Mouse (Mus musculus) kidney, embryonic 14.5 days (tissue): Measurements from ENCODE around the gene Zfp518a. TPM values are rescaled to one million over a fixed set of nuclear protein-coding genes. Genes with fewer than 3 reads are reported as not detected.

Experiments used
- ATAC-seq: fragments of 200-750 bp; cut with Nextera tagmentation; 2 replicates; pipeline ENCODE4 v1.8.0; 2017; ENCODE audit warnings: moderate number of reproducible peaks, mild to moderate bottlenecking, moderate TSS enrichment, moderate library complexity; ENCODE audit not compliant: low FRiP score, low TSS enrichment
- H3K27ac ChIP-seq: fragments of 300-500 bp; sonication (generic); 2 replicates; pipeline ENCODE4 v1.5.1; 2014; ENCODE audit warnings: low read depth, mild to moderate bottlenecking, low read length, moderate library complexity, mixed read lengths
- H3K27me3 ChIP-seq: fragments of 300-500 bp; sonication (generic); 2 replicates; pipeline ENCODE4 v1.6.1; 2014; ENCODE audit warnings: mild to moderate bottlenecking, low read length; ENCODE audit not compliant: control insufficient read depth, insufficient read depth
- H3K36me3 ChIP-seq: fragments of 300-500 bp; sonication (generic); 2 replicates; pipeline ENCODE4 v1.6.1; 2014; ENCODE audit warnings: low read length, mixed read lengths; ENCODE audit not compliant: control insufficient read depth, insufficient read depth
- H3K4me1 ChIP-seq: fragments of 300-500 bp; sonication (generic); 2 replicates; pipeline ENCODE4 v1.6.1; 2014; ENCODE audit warnings: low read length, mixed read lengths; ENCODE audit not compliant: control insufficient read depth, insufficient read depth
- H3K4me2 ChIP-seq: fragments of 300-500 bp; sonication (generic); replicated peaks from 2 replicates; pipeline ENCODE4 v1.6.1; 2014; ENCODE audit warnings: low read depth, mild to moderate bottlenecking, low read length
- H3K4me3 ChIP-seq: fragments of 300-500 bp; sonication (generic); 2 replicates; pipeline ENCODE4 v1.5.1; 2014; ENCODE audit warnings: mild to moderate bottlenecking, low read length
- H3K9ac ChIP-seq: fragments of 300-500 bp; sonication (generic); 2 replicates; pipeline ENCODE4 v1.6.1; 2014; ENCODE audit warnings: low read depth, mild to moderate bottlenecking, low read length, moderate library complexity
- H3K9me3 ChIP-seq: fragments of 300-500 bp; sonication (generic); 2 replicates; pipeline ENCODE4 v1.6.1; 2016; ENCODE audit warnings: low read length; ENCODE audit not compliant: control insufficient read depth
- WGBS: fragments of 180-500 bp; shearing (Covaris S2); extraction: QIAGEN DNeasy Blood & Tissue Kit; methylation state at CpG from one replicate; pipeline ENCODE4 v1.1.7; 2014; 5-methylcytosine and 5-hydroxymethylcytosine counted together
- polyA plus RNA-seq: library from polyadenylated mRNA; unstranded; fragments of >200 nt; fragmentation: Nextera tagmentation; extraction: Ambion mirVana; gene quantifications from 2 replicates; pipeline ENCODE4 v1.2.1, GENCODE M21; 2014

Gene Zfp518a
- polyA plus RNA-seq = 16.8 and 19.0 TPM in 2 replicates

DNA sequence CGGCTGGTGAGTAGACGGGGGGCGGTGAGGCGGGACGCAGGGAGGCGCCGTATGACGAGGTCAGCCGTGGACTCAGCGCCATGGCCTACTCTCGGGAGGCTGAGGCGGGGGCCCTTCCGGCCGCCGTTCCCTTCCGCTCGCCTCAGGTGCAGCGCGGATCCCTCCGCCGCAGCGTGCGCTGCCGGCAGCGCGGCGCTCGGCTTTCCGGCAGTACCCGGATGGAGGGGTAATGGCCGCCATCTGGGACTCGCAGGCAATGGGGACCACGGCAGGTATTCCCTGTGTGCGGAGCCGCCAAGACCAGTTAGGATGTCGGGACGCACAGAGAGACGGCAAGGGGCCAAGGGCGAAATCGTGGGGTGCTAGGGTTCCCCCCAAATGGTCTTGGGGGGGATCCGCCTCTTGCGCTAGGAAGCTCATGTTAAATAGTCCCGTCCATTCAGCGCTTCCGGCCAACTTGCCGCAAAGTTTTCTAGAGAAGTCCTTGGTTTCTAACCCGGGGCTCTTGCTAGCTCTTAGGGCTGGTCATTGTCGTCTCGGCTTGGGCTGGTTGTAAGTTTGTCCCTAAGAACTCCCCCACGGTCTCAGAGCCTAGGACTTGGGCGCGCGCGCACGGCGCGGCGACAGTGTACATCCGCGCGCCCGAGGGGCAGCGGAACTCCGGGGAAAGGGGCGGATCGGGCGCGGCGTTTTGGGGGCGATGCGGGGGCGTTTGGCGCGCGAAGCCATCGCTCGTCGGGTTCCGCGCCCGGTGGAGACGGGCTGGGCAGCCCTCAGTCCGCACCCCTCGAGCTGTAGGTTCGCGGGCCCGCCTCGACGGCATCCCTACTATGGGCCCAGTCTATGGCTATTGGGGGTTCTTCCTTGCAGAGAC lies at the start of gene Zfp518a:
Zfp518a (plus strand) TSS at position 187 of the 874 bp plus-strand sequence.
- H3K4me1 ChIP-seq = no peaks in the 10 kb centered on the region
- peak within 1 kb of the TSS; percentile 82 for H3K4me3 ChIP-seq
- peaks cover 3% of the 10 kb centered on the region; the same call in 1 of the 2 replicates for H3K36me3 ChIP-seq
- H3K9me3 ChIP-seq = peaks cover 6% of the 10 kb centered on the region; the same call in 1 of the 2 replicates
- H3K4me2 ChIP-seq = peak within 1 kb of the TSS; percentile 52
- under 1% methylated on average over 86 of the region's 89 CpGs for WGBS
- H3K27ac ChIP-seq = peak within 1 kb of the TSS; percentile 93
- peak; percentile 95 for ATAC-seq
- H3K27me3 ChIP-seq = peaks cover 18% of the 10 kb centered on the region
- H3K9ac ChIP-seq = peak within 1 kb of the TSS; percentile 68

DNA sequence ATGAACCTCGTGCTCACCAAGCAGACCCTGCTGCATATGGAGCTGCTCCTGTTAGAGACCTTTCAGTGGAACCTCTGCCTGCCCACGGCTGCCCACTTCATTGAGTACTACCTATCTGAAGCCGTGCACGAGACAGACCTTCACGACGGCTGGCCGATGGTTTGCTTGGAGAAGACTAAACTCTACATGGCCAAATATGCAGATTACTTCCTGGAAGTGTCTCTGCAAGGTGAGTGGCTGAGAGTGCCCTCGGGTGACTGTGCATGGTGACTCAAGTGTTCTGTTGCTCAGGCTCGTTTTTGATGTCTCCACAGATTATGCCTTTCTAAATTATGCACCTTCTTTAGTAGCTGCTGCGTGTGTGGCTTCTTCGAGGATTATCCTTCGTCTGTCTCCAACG lies 49.8 kb upstream of the Zfp518a start:
- Histone ChIP-seq H3K36me3 (peaks cover 79% of the 10 kb centered on the region), H3K27ac (no peak overlapping the region), H3K4me3 (no peak overlapping the region), H3K9ac (no peak overlapping the region), H3K4me2 (no peak overlapping the region), H3K9me3 (no peaks in the 10 kb centered on the region), H3K27me3 (no peaks in the 10 kb centered on the region), H3K4me1 (no peaks in the 10 kb centered on the region)
- no peak for ATAC-seq
- 96% methylated on average over 13 of the region's 13 CpGs for WGBS

DNA sequence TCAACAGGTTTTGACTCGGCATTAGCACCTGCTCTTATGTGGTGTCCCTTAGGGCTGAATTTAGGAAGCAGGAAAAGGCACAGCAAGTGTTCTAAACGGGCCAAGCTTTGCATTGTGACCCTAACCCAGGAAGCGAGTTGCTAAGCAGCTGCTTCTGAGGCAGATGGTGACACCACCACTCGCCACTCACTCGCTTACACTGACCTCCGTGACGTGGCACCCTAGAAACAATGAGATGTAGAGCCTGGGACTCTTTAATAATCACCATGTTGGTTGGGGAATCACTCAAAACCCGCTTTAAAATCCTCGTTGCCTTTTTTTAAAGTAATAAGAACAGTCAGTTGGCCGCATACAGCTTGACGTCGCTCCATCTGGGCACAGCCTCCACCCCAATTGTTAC lies 45.1 kb upstream of the Zfp518a start:
- Histone ChIP-seq H3K4me2 (no peak overlapping the region), H3K9ac (no peak overlapping the region), H3K4me1 (no peaks in the 10 kb centered on the region), H3K27me3 (no peaks in the 10 kb centered on the region), H3K27ac (no peak overlapping the region), H3K36me3 (peaks cover 46% of the 10 kb centered on the region), H3K9me3 (no peaks in the 10 kb centered on the region), H3K4me3 (no peak overlapping the region)
- 87% methylated on average over 12 of the region's 12 CpGs for WGBS
- ATAC-seq = no peak

DNA sequence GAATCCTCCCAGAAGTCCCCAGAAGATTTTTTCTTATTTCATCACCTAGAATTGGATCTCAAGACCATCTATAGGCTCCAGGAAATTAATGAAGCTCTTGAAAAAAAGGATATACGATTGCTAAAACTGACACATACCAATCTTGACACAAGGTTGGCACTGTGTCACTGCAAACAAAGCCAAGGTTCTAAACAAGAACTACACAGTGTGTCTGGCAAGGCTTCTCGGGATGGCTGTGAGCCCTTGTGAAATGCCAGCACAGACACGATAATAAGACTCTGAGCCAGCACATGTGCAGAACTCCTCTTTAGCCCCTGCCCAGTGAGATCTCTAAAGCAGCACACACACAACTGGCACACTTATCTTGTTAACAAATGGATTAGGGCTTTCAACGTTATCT lies 35.0 kb upstream of the Zfp518a start:
- 73% methylated on average over 4 of the region's 4 CpGs for WGBS
- H3K9ac ChIP-seq = no peak overlapping the region
- no peaks in the 10 kb centered on the region for H3K9me3 ChIP-seq
- no peak for ATAC-seq
- H3K27ac ChIP-seq = no peak overlapping the region
- H3K36me3 ChIP-seq = no peaks in the 10 kb centered on the region
- H3K4me2 ChIP-seq = no peak overlapping the region
- no peaks in the 10 kb centered on the region for H3K4me1 ChIP-seq
- no peaks in the 10 kb centered on the region for H3K27me3 ChIP-seq
- H3K4me3 ChIP-seq = no peak overlapping the region

DNA sequence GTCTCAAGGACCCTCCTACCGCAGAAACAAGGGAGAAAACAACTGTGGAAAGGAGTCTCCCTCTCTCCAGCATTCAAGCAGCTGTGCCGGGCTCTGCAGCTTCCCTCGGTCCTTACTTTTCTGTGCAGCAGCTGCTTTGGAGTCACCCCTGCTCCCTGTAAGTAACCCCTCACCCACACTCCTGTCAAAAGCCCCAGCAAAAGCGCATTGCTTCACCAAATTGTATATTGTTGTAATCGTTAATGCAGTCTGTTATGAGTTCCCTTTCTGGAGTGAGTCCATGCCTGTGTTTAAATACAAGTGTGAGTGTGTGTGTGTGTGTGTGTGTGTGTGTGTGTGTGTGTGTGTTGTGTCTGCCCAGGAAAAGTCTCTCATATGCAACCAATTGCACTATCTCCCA lies 26.2 kb upstream of the Zfp518a start:
- Histone ChIP-seq H3K4me3 (no peak overlapping the region), H3K36me3 (no peaks in the 10 kb centered on the region), H3K4me2 (no peak overlapping the region), H3K27ac (no peak overlapping the region), H3K9ac (no peak overlapping the region), H3K27me3 (peaks cover 3% of the 10 kb centered on the region), H3K9me3 (no peaks in the 10 kb centered on the region), H3K4me1 (no peaks in the 10 kb centered on the region)
- 30% methylated on average over 5 of the region's 5 CpGs for WGBS
- no peak for ATAC-seq

DNA sequence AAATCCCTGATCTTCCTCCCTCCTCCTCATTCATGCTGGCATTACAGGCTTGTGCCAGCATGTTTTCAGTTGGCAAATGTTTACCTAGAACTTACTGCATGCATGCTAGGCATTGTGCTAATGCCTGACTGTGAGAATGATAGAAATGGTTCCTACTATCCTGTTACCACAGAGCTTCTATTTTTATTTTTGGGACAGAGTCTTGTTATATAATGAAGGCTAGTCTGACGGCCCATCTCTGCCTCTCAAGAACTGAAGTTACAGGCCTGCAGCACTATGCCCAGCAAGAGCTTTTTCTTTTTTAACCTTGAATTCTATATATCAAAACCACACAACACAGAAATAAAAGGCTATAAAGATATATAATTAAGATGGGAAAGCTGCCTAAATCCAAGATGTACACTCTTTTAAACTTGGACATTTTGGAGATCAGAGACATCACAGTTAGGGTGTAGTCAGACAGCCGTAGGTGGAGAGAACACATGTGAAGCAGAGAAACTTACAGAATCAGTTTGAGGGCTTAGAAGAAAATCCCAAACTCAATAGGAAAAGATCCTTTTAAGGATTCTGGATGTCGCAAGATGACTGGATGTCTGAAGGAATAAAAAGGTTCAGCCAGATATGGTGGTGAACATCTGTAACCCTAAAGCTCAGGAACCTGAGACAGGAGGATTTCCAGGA lies 24.9 kb upstream of the Zfp518a start:
- ATAC-seq = no peak
- H3K4me3 ChIP-seq = no peak overlapping the region
- WGBS = 92% methylated on average over 3 of the region's 3 CpGs
- no peak overlapping the region for H3K9ac ChIP-seq
- no peak overlapping the region for H3K27ac ChIP-seq
- no peak overlapping the region for H3K4me2 ChIP-seq
- peaks cover 7% of the 10 kb centered on the region for H3K9me3 ChIP-seq
- H3K4me1 ChIP-seq = no peaks in the 10 kb centered on the region
- no peaks in the 10 kb centered on the region for H3K36me3 ChIP-seq
- peaks cover 5% of the 10 kb centered on the region for H3K27me3 ChIP-seq

DNA sequence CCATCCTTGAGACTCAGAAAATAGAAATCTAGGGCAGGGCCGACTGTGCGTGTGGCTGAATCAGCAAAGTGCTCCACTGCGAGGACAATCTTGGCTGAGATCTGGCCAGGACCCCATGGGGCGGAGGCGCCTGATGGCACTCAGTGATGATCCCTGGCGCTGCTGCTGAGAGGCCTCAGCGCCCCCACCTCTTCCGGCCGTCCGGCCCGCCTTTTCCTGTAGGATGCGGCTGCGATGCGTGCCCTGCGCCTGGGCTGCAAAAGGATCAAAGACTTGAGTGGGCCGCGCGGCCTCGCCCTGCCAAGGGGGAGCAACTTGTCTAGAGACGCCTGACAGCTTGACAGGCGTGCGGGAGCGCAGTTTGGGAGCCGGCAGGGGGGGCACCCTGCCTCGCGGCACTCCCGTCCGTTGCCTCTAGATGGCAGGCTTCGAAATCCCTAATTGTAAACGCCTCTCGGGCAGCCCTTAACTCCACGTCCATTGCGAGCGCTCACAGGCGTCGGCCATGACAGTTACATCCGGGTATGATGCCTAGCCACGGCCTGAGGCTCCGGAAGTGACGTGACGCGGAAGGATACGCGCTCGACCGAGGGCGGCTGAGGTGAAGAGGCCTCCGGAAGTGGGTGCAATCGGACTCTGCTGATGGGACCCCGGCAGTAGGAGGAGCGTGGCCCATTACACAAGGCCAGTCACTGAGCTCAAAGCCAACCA lies 21.4 kb upstream of the Zfp518a start:
- Histone ChIP-seq H3K9me3 (peaks cover 7% of the 10 kb centered on the region), H3K4me2 (peak overlapping the region; percentile 63), H3K36me3 (no peaks in the 10 kb centered on the region), H3K27me3 (peaks cover 11% of the 10 kb centered on the region; the same call in 1 of the 2 replicates), H3K4me1 (no peaks in the 10 kb centered on the region), H3K9ac (peak overlapping the region; percentile 28; the same call in 1 of the 2 replicates), H3K27ac (peak overlapping the region; percentile 38; the same call in 1 of the 2 replicates), H3K4me3 (peak overlapping the region; percentile 38)
- 3% methylated on average over 51 of the region's 51 CpGs for WGBS
- peak; percentile 98 for ATAC-seq

DNA sequence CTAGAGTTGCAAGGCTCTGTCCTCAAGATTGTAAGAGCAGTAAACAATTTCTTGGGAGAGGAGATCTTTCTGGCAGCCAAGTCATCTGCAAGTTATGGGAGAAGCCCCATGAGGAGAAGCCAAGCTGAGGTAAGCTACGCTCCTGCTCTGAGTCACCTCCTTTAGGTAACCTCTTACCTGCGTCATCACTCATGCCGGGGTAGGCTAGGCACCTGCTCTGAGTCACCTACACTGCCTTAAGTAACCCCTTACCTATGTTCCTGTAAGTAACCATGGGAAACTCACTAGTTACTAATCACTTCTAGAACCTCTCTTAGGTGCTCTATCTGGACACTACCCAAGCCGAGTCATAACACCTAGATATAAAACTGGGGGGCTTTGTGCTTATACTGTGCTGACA lies 12.8 kb upstream of the Zfp518a start:
- Histone ChIP-seq H3K27me3 (peaks cover 44% of the 10 kb centered on the region), H3K4me1 (no peaks in the 10 kb centered on the region), H3K9me3 (no peaks in the 10 kb centered on the region), H3K27ac (no peak overlapping the region), H3K4me2 (no peak overlapping the region), H3K9ac (no peak overlapping the region), H3K4me3 (no peak overlapping the region), H3K36me3 (no peaks in the 10 kb centered on the region)
- no peak for ATAC-seq
- WGBS = 91% methylated on average over 4 of the region's 4 CpGs
